In genomic region chr7:64452471-64453222, GRCm38 (mm10) we compare ENCODE assay signal across 9 mouse cellular contexts. TPM values are rescaled to one million over a fixed set of nuclear protein-coding genes. Genes with fewer than 3 reads are reported as not detected.
DNase-seq lines count a peak whose midpoint lies in the region.
"Had no signal": no experiment of that assay in that cellular context is flagged by ENCODE, and none has a peak within 500 bp of the region (broad histone marks: within the 10 kb centered on the region; RNA-seq: fewer than 3 reads in every experiment).

No protein-coding gene starts in this region.

- intact Hi-C loops in left cerebral cortex, postnatal 25 days (cut with DNase I), result loop anchor here (5.0 kb wide), 1 partner anchor 125 kb away; no protein-coding TSS in a partner anchor

- DNase-seq in left cerebral cortex, adult 11 months (ENCODE audit: low spot score), result peak; percentile 4
- no peak for DNase-seq in left cerebral cortex, postnatal 25 days (ENCODE audit: low spot score in 2 of 2)
- peak; percentile 26 for DNase-seq in right cerebral cortex, postnatal 14 days
- no peak for DNase-seq in right cerebral cortex, adult 18-20 months
- peak; percentile 62 for DNase-seq in cerebellum, adult 9-11 months
- DNase-seq in urinary bladder, postnatal 36 days (ENCODE audit: low spot score in 2 of 2), result no peak
- DNase-seq in thymus, postnatal 36 days, result no peak
- DNase-seq: gastrocnemius, postnatal 10 days; thymus, postnatal 4 days had no signal

RNA-seq across cellular contexts. Expression of gene Apba2, which starts 48.9 kb away (rescaled TPM):
- 100 to 1,000 TPM; 246 to 248 TPM for total RNA-seq in left cerebral cortex, postnatal 25 days (2021)

Comparison
In these comparisons a context has a peak if more than half of its experiments do, and no peak if none do; other contexts are left out.
1. DNase-seq: peak in left cerebral cortex, adult 11 months (single experiment), right cerebral cortex, postnatal 14 days (single experiment) and cerebellum, adult 9-11 months (single experiment); none in left cerebral cortex, postnatal 25 days (0 of 2), right cerebral cortex, adult 18-20 months (single experiment), urinary bladder, postnatal 36 days (0 of 2) and thymus, postnatal 36 days (0 of 2).